Mouse (Mus musculus) G1E (cell line): ENCODE results near the gene Fam169b. TPM values are rescaled to one million over a fixed set of nuclear protein-coding genes. Genes with fewer than 3 reads are reported as not detected.
A peak's percentile ranks its signal among the peaks of the same experiment; 100 is the strongest.

ENCODE experiments used
- ATAC-seq: 2 replicates; pipeline ENCODE4 v1.8.0; 2016; ENCODE audit warnings: mild to moderate bottlenecking; ENCODE audit not compliant: insufficient number of reproducible peaks, poor library complexity, low FRiP score, severe bottlenecking; ENCODE audit errors: extremely low read depth
- DNase-seq: peaks from one replicate; pipeline ENCODE4 v3.0.0; 2012; ENCODE audit warnings: low spot score
- H3K27me3 ChIP-seq: 2 replicates; pipeline ENCODE4 v1.6.1; 2012; ENCODE audit warnings: mild to moderate bottlenecking, low read length, inconsistent platforms; ENCODE audit not compliant: insufficient read depth
- H3K36me3 ChIP-seq: replicated peaks from 2 replicates; pipeline ENCODE3; 2012; ENCODE audit warnings: mild to moderate bottlenecking, inconsistent platforms
- H3K4me1 ChIP-seq: 2 replicates; pipeline ENCODE4 v1.6.1; 2012; ENCODE audit warnings: low read depth, low read length, inconsistent platforms, mixed read lengths; ENCODE audit not compliant: insufficient read depth
- H3K4me3 ChIP-seq: 2 replicates; pipeline ENCODE4 v1.5.1; 2012; ENCODE audit warnings: low read depth, mild to moderate bottlenecking, inconsistent platforms, low read length, moderate library complexity, mixed read lengths
- H3K9me3 ChIP-seq: replicated peaks from 2 replicates; pipeline ENCODE4 v1.6.1; 2012; ENCODE audit warnings: inconsistent platforms
- CTCF ChIP-seq: IDR thresholded peaks from 2 replicates; pipeline ENCODE4 v1.5.1; 2012; ENCODE audit warnings: low read depth, low read length, inconsistent platforms, mixed read lengths
- GATA1 ChIP-seq: IDR thresholded peaks from 2 replicates; pipeline ENCODE4 v1.6.1; 2012; ENCODE audit warnings: borderline replicate concordance, low read length, inconsistent platforms, mixed read lengths
- GATA2 ChIP-seq: IDR thresholded peaks from 2 replicates; pipeline ENCODE4 v1.6.1; 2012; ENCODE audit warnings: low read depth, low read length, inconsistent platforms, borderline replicate concordance
- POLR2AphosphoS5 ChIP-seq: IDR thresholded peaks from 2 replicates; pipeline ENCODE4 v1.6.1; 2012; ENCODE audit warnings: low read depth, low read length, inconsistent platforms; ENCODE audit not compliant: insufficient replicate concordance
- TAL1 ChIP-seq: conservative IDR thresholded peaks from 2 replicates; pipeline ENCODE4 v1.6.1; 2012; ENCODE audit warnings: low read depth, low read length, inconsistent platforms, mixed read lengths
- polyA plus RNA-seq: library from polyadenylated mRNA; stranded (reverse); fragments of >175 nt; gene quantifications from 2 replicates; pipeline ENCODE4 v1.2.3, GENCODE M21; 2012
- total RNA-seq, 2 experiments: library from RNA; stranded (forward) in 1 of 2; stranded (reverse) in 1 of 2; fragments of 200-1000 nt in 1 of 2; fragments of >200 nt in 1 of 2; fragmentation: Nextera tagmentation in 1 of 2; gene quantifications; 2 replicates each; pipeline ENCODE4 v1.2.3; 2014 to 2017

Fam169b gene
- total and polyA plus RNA-seq, 3 experiments, result 0.16 TPM; not detected in 2

- no peak for DNase-seq
- no peaks in the 10 kb centered on the region for H3K36me3 ChIP-seq
Observed at GRCm38 (mm10) chr7:68357407-68357806, 83.8 kb downstream of the Fam169b start.

GRCm38 (mm10) chr7:68362609-68363008 lies 89.0 kb downstream of the Fam169b start:
- no peaks in the 10 kb centered on the region for H3K27me3 ChIP-seq

More at GRCm38 (mm10) chr7:68357407-68357806, 83.8 kb downstream of the Fam169b start:
- TF ChIP-seq GATA1 (no peak), CTCF (peak; percentile 86)
- Histone ChIP-seq H3K9me3 (peaks cover 22% of the 10 kb centered on the region), H3K27me3 (no peaks in the 10 kb centered on the region), H3K4me3 (no peak overlapping the region), H3K4me1 (no peaks in the 10 kb centered on the region)
- peak; percentile 22; the same call in 1 of the 2 replicates for ATAC-seq

GRCm38 (mm10) chr7:68365711-68366110 lies 92.1 kb downstream of the Fam169b start:
- Histone ChIP-seq H3K27me3 (no peaks in the 10 kb centered on the region), H3K36me3 (no peaks in the 10 kb centered on the region), H3K4me3 (no peak overlapping the region), H3K4me1 (no peaks in the 10 kb centered on the region), H3K9me3 (peaks cover 31% of the 10 kb centered on the region)
- DNase-seq, result no peak
- no peak for ATAC-seq
- no peak for TF ChIP-seq GATA1
- no peak for TF ChIP-seq CTCF
- TF ChIP-seq TAL1, result no peak
- TF ChIP-seq POLR2AphosphoS5, result no peak
- TF ChIP-seq GATA2, result no peak

More at GRCm38 (mm10) chr7:68362609-68363008, 89.0 kb downstream of the Fam169b start:
- Histone ChIP-seq H3K4me3 (no peak overlapping the region), H3K36me3 (no peaks in the 10 kb centered on the region), H3K4me1 (no peaks in the 10 kb centered on the region), H3K9me3 (peaks cover 32% of the 10 kb centered on the region)
- DNase-seq (no peak), ATAC-seq (no peak)
- TF ChIP-seq GATA2 (no peak), TAL1 (no peak), CTCF (no peak), POLR2AphosphoS5 (no peak)

- Histone ChIP-seq H3K9me3 (peaks cover 29% of the 10 kb centered on the region), H3K4me3 (no peak overlapping the region), H3K27me3 (no peaks in the 10 kb centered on the region), H3K4me1 (no peaks in the 10 kb centered on the region), H3K36me3 (no peaks in the 10 kb centered on the region)
- TF ChIP-seq GATA2, result no peak
- no peak for TF ChIP-seq TAL1
- TF ChIP-seq GATA1, result no peak
- no peak for TF ChIP-seq POLR2AphosphoS5
- no peak for TF ChIP-seq CTCF
- ATAC-seq (no peak), DNase-seq (no peak)
Observed at GRCm38 (mm10) chr7:68368948-68369347, 95.3 kb downstream of the Fam169b start.

- H3K36me3 ChIP-seq, result no peaks in the 10 kb centered on the region
- ATAC-seq (no peak), DNase-seq (peak; percentile 48)
- no peaks in the 10 kb centered on the region for H3K4me1 ChIP-seq
- no peak overlapping the region for H3K4me3 ChIP-seq
- H3K9me3 ChIP-seq, result peaks cover 23% of the 10 kb centered on the region
- no peaks in the 10 kb centered on the region for H3K27me3 ChIP-seq
- TF ChIP-seq CTCF (peak; percentile 83), POLR2AphosphoS5 (no peak)
Observed at GRCm38 (mm10) chr7:68369694-68370093, 96.1 kb downstream of the Fam169b start.

- DNase-seq (no peak), ATAC-seq (no peak)
- Histone ChIP-seq H3K27me3 (no peaks in the 10 kb centered on the region), H3K4me1 (no peaks in the 10 kb centered on the region), H3K4me3 (no peak overlapping the region), H3K36me3 (no peaks in the 10 kb centered on the region), H3K9me3 (peaks cover 23% of the 10 kb centered on the region)
- TF ChIP-seq POLR2AphosphoS5 (no peak), GATA2 (no peak), CTCF (peak; percentile 60)
Observed at GRCm38 (mm10) chr7:68374109-68374857, 100.6 kb downstream of the Fam169b start.
